Mouse (Mus musculus) spleen, adult 2 months (tissue): ENCODE data around the gene Rnase11.

Source experiments
- CTCF ChIP-seq: fragments of 200-500 bp; IDR thresholded peaks from 2 replicates; pipeline ENCODE4 v1.5.1; 2011; ENCODE audit warnings: mild to moderate bottlenecking, inconsistent platforms; ENCODE audit not compliant: insufficient read depth, insufficient read length, insufficient replicate concordance; ENCODE audit errors: extremely low read depth
- POLR2A ChIP-seq: fragments of 200-500 bp; IDR thresholded peaks from 2 replicates; pipeline ENCODE4 v1.6.1; 2011; ENCODE audit warnings: low read depth, low read length, inconsistent platforms

- TF ChIP-seq POLR2A = no peak
- TF ChIP-seq CTCF = no peak
Measured at GRCm38 (mm10) chr14:51081035-51081434, 31.1 kb upstream of the Rnase11 start.
